Mouse (Mus musculus) urinary bladder, adult 18-20 months (tissue): ENCODE results near the gene Stpg2.
"Not testable (repeated sequence)": the region's sequence is repeated elsewhere in the genome, so short reads cannot be mapped to it uniquely, and the experiment has no call there.

Experiments
- DNase-seq, 2 experiments: peaks; one replicate each; pipeline ENCODE4 v3.0.0; 2022; ENCODE audit warnings: low spot score in 2 of 2, mixed read lengths in 2 of 2

The Stpg2 gene

DNA sequence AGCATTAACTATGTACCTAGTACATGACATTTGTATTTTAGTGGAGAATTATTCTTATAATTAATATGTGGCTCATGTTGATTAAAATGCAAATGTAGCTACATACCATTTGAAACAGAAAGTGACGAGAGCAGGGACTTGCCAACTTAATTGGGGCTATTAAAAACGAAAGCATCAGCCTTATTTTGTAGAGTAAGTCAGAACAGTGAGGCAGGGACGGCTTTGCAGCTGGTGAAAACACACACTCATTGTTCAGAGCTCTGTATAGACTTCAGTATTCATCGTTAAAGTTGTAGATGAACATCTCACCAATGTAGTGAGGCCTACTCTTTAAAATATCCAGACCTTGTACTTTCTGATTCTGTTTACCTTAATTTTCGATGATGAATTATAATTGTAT is 213.6 kb downstream of the Stpg2 start:
- DNase-seq: no peak

- no peak for DNase-seq
Measured at GRCm38 (mm10) chr3:139442170-139442569, 236.7 kb downstream of the Stpg2 start.

- DNase-seq: no peak
Measured at GRCm38 (mm10) chr3:139495939-139496338, 290.4 kb downstream of the Stpg2 start.

GRCm38 (mm10) chr3:139502216-139502615 is 296.7 kb downstream of the Stpg2 start:
- DNase-seq: no peak

DNA sequence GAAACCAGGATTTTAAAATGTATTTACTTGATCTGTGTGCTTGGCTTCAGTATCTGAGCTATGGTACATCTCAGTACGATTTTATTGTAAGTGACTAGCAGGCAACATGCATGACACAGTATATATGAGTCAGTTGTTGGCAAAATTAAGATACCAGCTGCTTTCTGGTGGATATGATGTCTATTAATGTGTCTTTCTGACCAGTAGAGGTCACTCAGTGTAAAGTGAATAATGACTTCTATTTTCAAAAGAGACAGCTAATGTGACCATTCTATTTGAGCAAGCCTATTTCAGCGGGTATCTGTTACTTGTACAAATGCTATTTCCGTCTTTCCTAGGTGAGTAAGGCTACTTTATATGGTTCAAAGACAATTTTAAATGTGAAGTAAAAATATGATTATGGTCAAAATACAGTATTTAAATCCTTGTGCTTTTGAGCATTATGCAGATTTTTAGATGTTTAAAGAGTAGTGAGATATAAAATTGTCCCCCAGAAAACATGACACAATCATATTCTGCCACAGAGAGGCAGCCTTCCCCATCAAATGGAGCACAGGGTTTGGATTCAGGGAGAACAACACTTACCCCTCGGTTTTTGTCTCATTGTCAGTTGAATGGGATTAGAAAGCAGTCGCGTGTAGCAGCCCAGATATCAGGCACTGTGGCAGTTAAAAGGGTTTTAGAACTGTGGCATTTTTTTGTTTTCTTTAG is 303.9 kb downstream of the Stpg2 start:
- no peak for DNase-seq

GRCm38 (mm10) chr3:139578496-139578895 is 373.0 kb downstream of the Stpg2 start:
- no peak for DNase-seq

DNA sequence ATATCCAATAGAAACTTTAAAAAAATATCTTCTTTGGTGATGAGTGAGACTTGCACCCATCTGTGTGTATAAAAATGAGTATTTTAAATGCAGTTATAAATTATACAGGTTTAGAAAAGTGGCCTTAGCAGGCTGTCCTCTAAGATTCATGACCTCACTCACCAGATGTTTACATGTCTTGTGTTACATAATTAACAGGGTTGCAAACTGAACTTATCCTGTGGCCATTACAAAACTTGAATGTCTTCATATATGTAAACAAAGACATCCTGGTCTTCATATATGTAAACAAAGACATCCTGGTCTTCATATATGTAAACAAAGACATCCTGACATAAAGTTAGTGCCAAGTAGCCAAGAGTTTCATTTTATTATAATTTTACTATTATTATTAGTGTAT is 375.8 kb downstream of the Stpg2 start:
- DNase-seq: no peak

DNA sequence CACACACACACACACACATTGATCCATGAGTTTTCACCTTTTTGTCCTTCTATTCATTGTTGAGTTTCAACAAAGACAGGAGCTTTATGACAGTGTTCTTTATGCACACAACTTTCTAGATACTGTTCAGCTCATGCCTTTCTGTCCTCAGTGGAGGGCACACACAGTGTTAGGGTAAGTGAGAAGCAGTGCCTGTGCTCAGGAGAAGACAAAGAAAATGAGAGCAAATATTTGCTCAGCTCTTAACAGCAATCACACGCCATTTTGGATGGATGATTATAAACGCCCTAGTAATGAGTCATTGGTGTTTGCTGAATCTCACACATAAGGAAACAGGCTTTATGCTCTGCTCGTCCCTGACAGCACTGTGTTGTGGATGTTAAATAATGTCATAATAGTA is 394.0 kb downstream of the Stpg2 start:
- DNase-seq: no peak

DNA sequence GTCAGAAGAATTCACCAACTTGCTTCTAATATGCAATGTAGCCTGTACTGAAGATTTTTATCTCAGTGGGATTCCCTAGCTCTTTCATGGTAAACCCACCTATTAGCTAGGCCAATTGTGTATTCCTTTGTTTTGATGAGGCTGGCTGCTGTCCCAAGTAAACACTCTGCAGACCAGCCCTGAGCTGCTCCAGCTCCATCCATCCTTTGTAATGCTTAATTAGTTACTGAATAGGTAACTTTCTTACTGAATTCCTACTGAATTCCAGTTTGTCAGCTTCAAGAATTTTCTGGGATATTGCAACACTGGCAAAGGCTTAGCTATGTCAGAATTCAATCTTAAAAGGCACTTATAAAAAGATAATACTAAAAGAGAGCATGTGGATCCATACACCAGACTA is 402.8 kb downstream of the Stpg2 start:
- DNase-seq: not testable (repeated sequence)

DNA sequence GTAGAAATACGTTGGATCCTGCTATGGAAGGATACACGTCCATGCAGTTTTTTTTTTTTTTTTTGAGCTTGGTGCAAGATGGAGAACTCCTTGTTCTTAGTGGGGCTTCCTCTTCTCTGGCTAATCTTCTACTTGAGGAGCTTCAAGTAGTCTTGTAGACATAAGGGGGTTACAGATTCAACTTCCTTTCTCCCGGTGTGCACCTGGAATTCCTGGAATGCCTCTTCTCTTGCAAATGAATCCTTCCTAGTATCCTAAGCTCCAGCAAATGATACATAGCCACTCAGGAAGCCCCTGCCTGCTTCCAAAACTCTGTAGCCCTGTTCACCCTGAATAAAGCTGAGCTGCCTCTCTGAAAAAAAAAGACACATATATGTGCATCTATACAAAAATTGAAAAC is 409.1 kb downstream of the Stpg2 start:
- no peak for DNase-seq

DNA sequence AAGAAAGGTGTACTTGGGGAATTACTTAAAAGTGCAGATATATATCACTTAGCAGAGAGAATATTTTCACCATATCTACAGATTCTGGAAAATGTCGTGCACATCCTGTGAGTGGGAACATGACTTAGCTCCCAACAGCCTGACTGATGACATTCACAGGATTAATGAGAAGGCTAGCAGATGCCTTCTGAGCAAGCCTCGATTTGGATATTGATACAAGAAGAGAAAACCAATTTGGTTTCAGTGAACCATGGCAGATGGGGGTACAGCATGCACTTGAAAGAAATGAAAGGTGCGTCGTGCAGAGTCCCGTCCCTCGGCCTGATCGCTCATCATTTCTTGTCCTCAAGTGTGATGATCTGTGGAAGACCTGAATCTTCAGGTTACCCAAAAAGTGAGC is 410.3 kb downstream of the Stpg2 start:
- DNase-seq: no peak

DNA sequence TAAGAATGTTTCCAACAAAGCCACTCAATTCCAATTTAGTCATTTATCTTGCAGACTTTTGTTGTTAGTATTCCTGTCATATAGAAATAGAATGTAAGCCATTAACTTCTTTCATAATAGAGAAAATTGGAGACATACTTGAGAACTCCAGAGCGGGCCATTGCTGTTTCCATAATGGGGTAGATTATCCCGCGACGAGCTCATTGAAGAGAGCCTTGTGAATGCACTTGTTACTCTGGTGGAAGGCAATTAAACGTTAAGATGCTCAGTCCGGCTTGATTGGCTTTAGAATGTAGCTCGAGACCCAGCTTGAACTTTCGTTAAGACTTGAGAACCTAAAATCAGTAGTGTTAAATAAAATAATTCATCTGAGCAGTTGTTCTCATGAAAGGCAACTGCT is 432.4 kb downstream of the Stpg2 start:
- DNase-seq: no peak

- no peak for DNase-seq
Measured at GRCm38 (mm10) chr3:139651505-139651904, 446.0 kb downstream of the Stpg2 start.

- no peak for DNase-seq
Measured at GRCm38 (mm10) chr3:139659416-139659815, 453.9 kb downstream of the Stpg2 start.

DNA sequence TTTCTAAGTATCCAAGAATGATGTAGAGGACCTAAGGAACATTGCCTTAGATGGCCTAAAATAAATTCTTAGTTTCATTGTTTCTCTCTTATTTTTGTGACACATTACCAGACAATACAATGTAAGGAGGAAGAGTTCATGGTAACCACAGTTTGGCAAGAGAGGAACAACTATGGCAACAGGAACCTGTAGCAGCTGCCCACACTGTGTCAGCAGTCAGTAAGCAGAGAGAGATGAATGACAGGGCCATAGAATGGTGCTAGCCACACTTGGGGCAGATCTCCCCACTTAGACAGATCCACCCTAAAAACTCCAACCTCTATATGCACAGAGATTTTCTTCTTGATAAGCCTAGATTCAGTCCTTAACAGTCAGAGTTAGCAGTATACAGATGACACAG is 456.7 kb downstream of the Stpg2 start:
- no peak for DNase-seq

DNA sequence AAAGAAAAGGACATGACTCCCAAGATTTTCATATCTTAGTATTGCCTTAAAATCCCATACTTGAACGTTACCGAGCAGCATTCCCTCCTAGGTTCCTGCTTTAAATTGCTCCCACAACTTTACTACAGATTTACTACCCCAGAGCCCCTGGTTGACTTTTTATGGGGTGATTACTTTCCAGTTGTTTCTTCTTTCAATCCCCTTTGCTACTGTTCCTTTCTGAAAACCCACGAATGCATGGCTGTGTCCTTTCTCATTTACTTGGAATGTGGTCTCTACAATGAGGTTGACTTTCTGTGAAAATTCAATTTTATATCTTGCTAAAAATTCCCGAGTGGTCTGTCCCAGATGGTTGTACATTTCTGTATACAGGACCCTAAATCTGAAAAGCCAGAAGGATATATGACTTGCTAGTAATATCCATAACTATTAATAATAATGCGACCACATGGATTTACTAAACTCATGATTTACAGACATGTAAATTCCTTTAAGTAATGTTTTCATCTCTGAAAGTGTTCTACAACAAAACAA is 458.3 kb downstream of the Stpg2 start:
- DNase-seq: no peak

DNA sequence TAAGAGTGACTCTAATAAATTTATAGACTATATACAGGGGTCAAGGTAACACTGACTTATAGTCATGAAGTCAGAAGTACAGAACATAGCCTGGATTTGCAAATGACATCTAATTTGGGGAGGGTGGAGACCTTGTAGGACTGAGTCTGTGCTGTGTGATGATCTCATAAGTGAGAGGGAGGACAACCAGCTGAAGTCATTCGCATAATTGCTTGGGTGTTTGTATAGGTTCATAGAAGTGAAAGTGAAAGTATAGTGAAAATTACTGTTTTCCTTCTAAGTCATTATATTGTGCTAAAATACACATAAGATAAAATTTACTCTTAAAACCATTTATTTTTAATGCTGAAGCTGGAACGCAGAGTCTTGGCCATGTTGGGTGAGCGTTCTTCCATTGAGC is 459.6 kb downstream of the Stpg2 start:
- DNase-seq: no peak

- no peak for DNase-seq
Measured at GRCm38 (mm10) chr3:139676192-139676591, 470.7 kb downstream of the Stpg2 start.

DNA sequence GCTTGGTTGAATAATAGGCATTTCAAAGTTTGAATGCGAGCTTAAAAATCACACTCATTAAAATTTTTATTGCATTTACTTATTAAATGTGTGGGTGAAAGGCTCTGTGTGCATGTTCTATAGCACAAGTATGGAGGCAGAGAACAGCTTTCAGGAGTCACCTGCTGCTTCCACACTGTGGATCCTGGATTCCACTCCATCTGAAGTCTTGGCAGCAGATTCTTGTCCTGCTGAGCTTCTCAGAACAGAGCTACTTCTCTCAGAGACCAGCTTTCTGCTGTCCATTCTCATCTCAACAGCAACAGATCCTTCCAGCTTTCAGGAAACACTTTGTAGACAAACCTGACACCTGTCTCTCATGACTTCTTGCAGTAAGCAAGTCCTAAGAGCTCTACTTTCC is 471.2 kb downstream of the Stpg2 start:
- DNase-seq: no peak

DNA sequence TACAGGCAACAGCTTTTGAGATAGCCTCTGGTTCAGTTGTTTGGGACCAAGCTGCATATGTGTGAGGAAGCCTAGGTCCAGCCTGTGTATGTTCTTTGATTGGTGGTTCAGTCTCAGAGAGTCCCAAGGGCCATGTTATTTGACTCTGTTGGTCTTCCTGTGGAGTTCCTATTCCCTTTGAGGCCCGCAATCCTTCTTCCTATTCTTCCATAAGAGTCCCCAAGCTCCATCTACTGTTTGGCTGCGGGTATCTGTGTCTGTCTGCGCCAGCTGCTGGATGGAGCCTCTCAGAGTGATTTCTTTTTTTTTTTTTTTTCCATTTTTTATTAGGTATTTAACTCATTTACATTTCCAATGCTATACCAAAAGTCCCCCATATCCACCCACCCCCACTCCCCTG is 498.7 kb downstream of the Stpg2 start:
- not testable (repeated sequence) for DNase-seq

DNA sequence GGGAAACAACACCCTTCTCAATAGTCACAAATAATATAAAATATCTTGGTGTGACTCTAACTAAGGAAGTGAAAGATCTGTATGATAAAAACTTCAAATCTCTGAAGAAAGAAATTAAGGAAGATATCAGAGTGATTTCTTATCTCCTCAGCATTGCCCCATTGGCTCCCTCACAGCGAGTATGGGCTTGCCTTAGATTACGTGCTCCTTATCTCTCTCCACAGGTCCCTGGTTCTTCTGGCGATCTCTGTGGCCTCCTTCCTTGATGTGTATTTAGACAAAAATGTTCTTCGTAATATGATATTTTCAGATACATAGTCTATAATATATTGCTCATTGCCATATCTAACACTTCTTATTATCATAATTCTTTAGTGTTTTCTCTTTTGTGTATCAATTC is 501.9 kb downstream of the Stpg2 start:
- not testable (repeated sequence) for DNase-seq

- DNase-seq: no peak
Measured at GRCm38 (mm10) chr3:139709794-139710193, 504.3 kb downstream of the Stpg2 start.

DNA sequence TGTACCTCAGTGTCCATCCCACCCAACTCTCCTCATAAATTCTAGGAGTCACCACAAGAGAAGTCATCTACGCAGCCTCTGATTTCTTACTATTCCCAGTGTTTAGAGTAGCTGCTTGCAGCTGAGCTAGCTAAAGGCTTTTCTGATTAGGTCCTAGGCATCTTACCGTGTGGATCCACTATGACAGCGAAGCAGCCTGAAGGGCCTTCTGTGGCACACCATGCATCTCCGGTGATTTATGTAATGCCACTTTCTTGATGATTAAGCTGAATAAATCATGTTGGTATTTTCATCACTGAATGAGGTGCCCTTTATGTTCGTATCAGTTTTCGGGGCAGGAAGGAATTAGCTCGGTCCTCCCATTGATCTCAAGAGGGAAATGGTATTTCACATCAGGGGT is 523.3 kb downstream of the Stpg2 start:
- DNase-seq: no peak

DNA sequence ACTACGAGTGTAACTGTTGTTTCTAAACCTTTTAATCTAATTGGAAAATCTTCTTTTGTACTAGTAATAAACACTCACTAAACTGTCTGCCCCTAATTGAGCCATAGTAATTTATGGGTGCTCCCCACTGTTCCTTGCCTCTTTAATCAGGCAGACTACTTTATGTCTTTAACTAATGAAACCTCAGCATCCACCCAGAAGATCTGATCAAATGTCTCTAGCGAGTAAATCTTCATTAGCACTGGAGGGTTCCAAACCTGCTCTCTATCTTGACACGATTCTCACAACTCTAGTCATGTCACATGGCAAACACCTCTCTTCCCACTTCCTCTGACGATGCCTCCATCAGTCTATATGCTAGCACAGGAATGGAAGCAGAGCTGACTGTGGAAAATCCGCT is 523.8 kb downstream of the Stpg2 start:
- no peak for DNase-seq
